Mouse (Mus musculus) hindbrain, postnatal 0 days (tissue): ENCODE measurements around the gene Tcta. TPM values are rescaled to one million over a fixed set of nuclear protein-coding genes. Genes with fewer than 3 reads are reported as not detected.
A peak's percentile ranks its signal among the peaks of the same experiment; 100 is the strongest.
"Not testable (repeated sequence)": the region's sequence is repeated elsewhere in the genome, so short reads cannot be mapped to it uniquely, and the experiment has no call there.

ENCODE experiments used
- ATAC-seq: fragments of 200-750 bp; cut with Nextera tagmentation; 2 replicates; pipeline ENCODE4 v1.8.0; 2017; ENCODE audit warnings: mild to moderate bottlenecking, moderate TSS enrichment, moderate library complexity
- DNase-seq: peaks from one replicate; pipeline ENCODE4 v3.0.0-alpha.2; 2015; ENCODE audit warnings: low spot score
- H3K27ac ChIP-seq: fragments of 300-500 bp; sonication (generic); 2 replicates; pipeline ENCODE4 v1.5.1; 2014; ENCODE audit warnings: mild to moderate bottlenecking
- H3K27me3 ChIP-seq: fragments of 300-500 bp; sonication (generic); 2 replicates; pipeline ENCODE4 v1.6.1; 2014; ENCODE audit warnings: low read length, mixed read lengths; ENCODE audit not compliant: insufficient read depth
- H3K36me3 ChIP-seq: fragments of 300-500 bp; sonication (generic); 2 replicates; pipeline ENCODE4 v1.6.1; 2014; ENCODE audit warnings: low read length, mixed read lengths; ENCODE audit not compliant: insufficient read depth
- H3K4me1 ChIP-seq: fragments of 300-500 bp; sonication (generic); 2 replicates; pipeline ENCODE4 v1.6.1; 2014; ENCODE audit warnings: antibody characterized with exemption, low read length, mixed read lengths; ENCODE audit not compliant: insufficient read depth
- H3K4me2 ChIP-seq: fragments of 300-500 bp; sonication (generic); 2 replicates; pipeline ENCODE4 v1.6.1; 2014; ENCODE audit warnings: low read depth, mild to moderate bottlenecking, low read length, moderate library complexity, mixed read lengths
- H3K4me3 ChIP-seq: fragments of 300-500 bp; sonication (generic); 2 replicates; pipeline ENCODE4 v1.5.1; 2014; ENCODE audit warnings: low read length
- H3K9ac ChIP-seq: fragments of 300-500 bp; sonication (generic); replicated peaks from 2 replicates; pipeline ENCODE4 v1.6.1; 2014; ENCODE audit warnings: mild to moderate bottlenecking, low read length, moderate library complexity, mixed read lengths
- H3K9me3 ChIP-seq: fragments of 300-500 bp; sonication (generic); 2 replicates; pipeline ENCODE4 v1.6.1; 2016; ENCODE audit warnings: low read length, mixed read lengths
- CTCF ChIP-seq: IDR thresholded peaks from 2 replicates; pipeline ENCODE4 v1.5.1; 2016; ENCODE audit warnings: antibody characterized with exemption, control low read depth, low read depth
- WGBS: fragments of 180-500 bp; shearing (Covaris S2); extraction: QIAGEN DNeasy Blood & Tissue Kit; methylation state at CpG from one replicate; pipeline ENCODE4 v1.1.7; 2014; 5-methylcytosine and 5-hydroxymethylcytosine counted together
- polyA plus RNA-seq: library from polyadenylated mRNA; unstranded; fragments of >200 nt; fragmentation: Nextera tagmentation; extraction: Ambion mirVana; gene quantifications from 2 replicates; pipeline ENCODE4 v1.2.1, GENCODE M21; 2015
- total RNA-seq: library from RNA; depleted of rRNA; stranded (reverse); fragments of >200 nt; gene quantifications from 2 replicates; pipeline ENCODE4 v1.2.3, GENCODE M21; 2014

Gene Tcta
- total and polyA plus RNA-seq, 2 experiments from 2014 or later, result 66.5 to 79.4 TPM

DNA sequence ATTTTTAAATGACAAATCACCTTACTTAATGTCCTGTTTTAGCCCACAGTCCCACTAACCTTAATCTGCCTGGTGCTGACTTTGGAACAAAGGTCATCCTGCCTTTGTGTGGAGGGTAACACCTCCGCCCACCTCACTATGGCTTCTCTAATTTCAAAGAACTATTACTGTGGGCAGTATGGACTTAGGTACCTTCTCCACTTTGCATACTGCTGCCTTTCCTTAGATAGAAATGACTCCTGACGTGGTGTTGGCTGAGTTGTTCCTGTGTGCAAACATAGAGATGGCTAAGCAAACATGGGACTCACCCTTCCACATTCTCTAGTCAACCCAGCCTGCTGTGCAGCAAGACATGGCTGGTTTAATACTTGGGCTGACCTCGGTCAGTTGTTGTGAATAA lies 4.1 kb downstream of the Tcta start:
- Histone ChIP-seq H3K4me1 (peaks cover 6% of the 10 kb centered on the region; the same call in 1 of the 2 replicates), H3K27me3 (no peaks in the 10 kb centered on the region), H3K9ac (no peak overlapping the region), H3K4me3 (no peak overlapping the region), H3K36me3 (peaks cover 11% of the 10 kb centered on the region; the same call in 1 of the 2 replicates), H3K4me2 (no peak overlapping the region), H3K27ac (no peak overlapping the region), H3K9me3 (no peaks in the 10 kb centered on the region)
- WGBS, result 86% methylated on average over 3 of the region's 3 CpGs
- DNase-seq, result no peak
- TF ChIP-seq CTCF, result no peak
- no peak for ATAC-seq

DNA sequence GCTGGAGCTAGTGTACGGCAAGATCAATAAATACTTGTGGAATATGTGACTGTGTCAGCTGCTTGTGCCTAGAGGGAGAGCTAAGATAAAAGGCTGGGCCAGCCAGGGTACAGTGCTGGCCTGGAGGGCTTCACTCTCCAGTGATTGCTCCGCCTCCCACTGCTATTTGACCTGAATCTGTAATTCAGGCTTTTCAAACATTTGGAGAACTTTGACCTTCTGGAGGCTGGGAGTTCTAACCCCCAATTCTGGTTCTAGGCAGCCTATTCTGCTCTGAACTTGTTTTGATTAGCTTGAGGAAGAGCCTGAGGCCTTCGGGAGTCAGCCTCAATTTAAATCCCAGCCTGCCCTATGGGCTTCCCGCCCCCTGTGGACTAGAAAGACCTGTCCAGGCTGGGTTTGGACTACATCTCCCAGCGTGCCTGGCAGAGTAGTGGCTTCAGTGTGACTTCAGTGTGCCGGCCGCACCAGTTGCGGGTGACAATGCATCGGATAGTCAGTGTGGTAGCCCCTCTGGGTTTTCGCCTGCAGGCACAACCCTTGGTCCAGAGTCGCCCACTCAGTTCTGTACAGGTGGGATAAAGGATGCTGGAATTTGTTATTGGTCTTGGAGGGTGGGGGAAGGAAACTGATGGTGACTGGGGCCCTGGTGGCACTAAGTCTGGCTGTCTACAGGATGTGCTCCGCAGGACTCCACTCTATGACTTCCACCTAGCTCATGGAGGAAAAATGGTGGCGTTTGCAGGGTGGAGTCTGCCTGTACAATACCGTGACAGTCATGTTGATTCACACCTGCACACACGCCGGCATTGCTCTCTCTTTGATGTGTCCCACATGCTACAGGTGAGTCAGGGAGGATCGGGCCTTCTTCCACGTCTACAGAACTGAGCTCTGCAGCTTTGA lies 9.3 kb downstream of the Tcta start, which contains the start of gene Amt:
Amt (plus strand) TSS at position 401 of the 903 bp plus-strand sequence.
- Histone ChIP-seq H3K27ac (peak within 1 kb of the TSS; percentile 71), H3K9ac (no peak within 1 kb of the TSS; the same call in 1 of the 2 replicates), H3K27me3 (no peaks in the 10 kb centered on the region), H3K4me3 (peak within 1 kb of the TSS; percentile 19), H3K36me3 (peaks cover 23% of the 10 kb centered on the region), H3K4me2 (peak within 1 kb of the TSS; percentile 51), H3K9me3 (no peaks in the 10 kb centered on the region), H3K4me1 (no peaks in the 10 kb centered on the region)
- WGBS, result 19% methylated on average over 18 of the region's 18 CpGs
- no peak for TF ChIP-seq CTCF
- ATAC-seq (peak; percentile 79), DNase-seq (peak; percentile 53)

DNA sequence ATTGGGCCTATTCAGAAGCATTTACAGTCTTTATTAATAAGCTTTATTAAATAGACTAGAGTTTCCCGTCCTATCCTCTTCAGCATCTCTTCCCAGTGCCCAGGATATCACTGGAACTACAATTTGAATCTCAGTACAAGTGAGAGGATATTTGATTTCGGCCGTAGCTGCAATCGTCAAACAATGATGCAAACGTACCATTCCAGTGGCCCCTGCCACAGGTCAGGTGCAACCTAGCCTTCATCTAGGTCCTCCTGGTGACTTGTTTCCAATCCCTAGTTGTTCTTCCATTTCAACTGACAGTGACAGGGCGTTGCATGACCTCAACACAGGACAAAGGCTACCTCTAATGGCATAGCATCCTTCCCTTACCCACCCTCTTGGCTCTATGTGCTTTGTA lies 15.2 kb downstream of the Tcta start:
- Histone ChIP-seq H3K9ac (peak overlapping the region; percentile 61), H3K36me3 (peaks cover 12% of the 10 kb centered on the region), H3K4me2 (peak overlapping the region; percentile 78), H3K4me1 (peaks cover 3% of the 10 kb centered on the region; the same call in 1 of the 2 replicates), H3K27ac (peak overlapping the region; percentile 89), H3K9me3 (no peaks in the 10 kb centered on the region), H3K4me3 (peak overlapping the region; percentile 57), H3K27me3 (no peaks in the 10 kb centered on the region)
- DNase-seq, result no peak
- peak; percentile 1; the same call in 1 of the 2 replicates for ATAC-seq
- no peak for TF ChIP-seq CTCF
- 34% methylated on average over 6 of the region's 6 CpGs for WGBS

DNA sequence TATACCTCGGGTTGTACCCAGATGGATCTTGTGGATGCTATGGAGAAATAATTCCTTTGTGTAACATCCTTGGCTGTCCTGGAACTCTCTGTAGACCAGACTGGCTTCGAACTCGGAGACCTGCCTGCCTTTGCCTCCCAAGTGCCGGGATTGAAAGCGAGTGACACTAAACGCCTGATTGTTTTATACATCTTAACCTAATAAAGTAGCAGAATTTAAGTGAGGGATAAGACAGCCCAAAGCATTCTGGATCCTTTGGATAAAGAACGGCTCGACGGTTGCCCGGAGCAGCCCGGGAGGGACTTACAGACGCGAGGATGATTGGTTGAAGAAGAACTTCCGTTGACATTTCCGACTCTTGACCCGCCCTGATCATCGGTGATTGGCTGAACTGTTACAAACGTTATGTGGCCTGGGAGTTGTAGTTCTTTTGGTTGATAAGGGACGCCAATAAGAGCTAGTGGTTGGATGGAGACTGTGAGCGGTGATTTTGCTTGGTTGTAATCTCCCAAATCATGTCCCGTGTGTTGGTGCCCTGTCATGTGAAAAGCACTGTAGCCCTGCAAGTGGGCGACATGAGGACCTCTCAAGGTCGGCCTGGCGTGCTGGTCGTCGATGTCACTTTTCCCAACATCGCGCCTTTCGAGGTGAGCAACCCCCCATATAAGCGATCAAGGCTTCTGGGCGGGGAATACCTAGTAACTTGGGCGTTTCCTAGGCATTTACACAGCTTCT lies 15.8 kb downstream of the Tcta start, which contains the start of gene Nicn1:
Nicn1 (plus strand) TSS at position 414 of the 735 bp plus-strand sequence.
- peak; percentile 98 for ATAC-seq

DNA sequence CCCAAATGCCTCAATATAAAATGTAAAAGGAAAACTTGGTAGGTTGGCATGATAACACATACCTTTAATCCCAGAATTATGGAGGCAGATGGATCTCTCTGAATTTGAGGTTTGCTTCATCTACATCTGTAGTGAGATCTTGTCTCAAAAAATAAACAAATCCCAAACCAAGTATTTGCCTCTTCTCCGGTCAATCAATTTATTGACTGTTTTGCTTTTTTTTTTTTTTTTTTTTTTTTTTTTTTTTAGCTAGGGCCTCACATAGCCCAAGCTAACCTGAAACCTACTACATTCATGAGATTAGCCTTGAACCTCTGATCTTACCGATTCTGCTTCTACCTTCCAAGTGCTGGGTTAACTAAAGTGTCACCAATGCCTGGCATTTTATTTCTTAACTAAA lies 16.6 kb downstream of the Tcta start:
- H3K9ac ChIP-seq, result no peak overlapping the region
- H3K36me3 ChIP-seq, result peaks cover 2% of the 10 kb centered on the region; the same call in 1 of the 2 replicates
- TF ChIP-seq CTCF, result no peak
- DNase-seq (no peak), ATAC-seq (no peak)
- H3K4me3 ChIP-seq, result no peak overlapping the region
- H3K27me3 ChIP-seq, result no peaks in the 10 kb centered on the region
- peaks cover 3% of the 10 kb centered on the region; the same call in 1 of the 2 replicates for H3K4me1 ChIP-seq
- no peak overlapping the region for H3K27ac ChIP-seq
- no peaks in the 10 kb centered on the region for H3K9me3 ChIP-seq
- peak overlapping the region; percentile 78; the same call in 1 of the 2 replicates for H3K4me2 ChIP-seq
- 65% methylated on average over 2 of the region's 2 CpGs for WGBS

More for the DNA sequence above, 15.8 kb downstream of the Tcta start, which contains the start of gene Nicn1:
- peak; percentile 98 for DNase-seq
- H3K27me3 ChIP-seq, result no peaks in the 10 kb centered on the region
- H3K9me3 ChIP-seq, result no peaks in the 10 kb centered on the region
- H3K4me1 ChIP-seq, result peaks cover 3% of the 10 kb centered on the region; the same call in 1 of the 2 replicates
- WGBS, result under 1% methylated on average over 32 of the region's 32 CpGs
- peak within 1 kb of the TSS; percentile 61 for H3K9ac ChIP-seq
- peaks cover 10% of the 10 kb centered on the region for H3K36me3 ChIP-seq
- peak within 1 kb of the TSS; percentile 89 for H3K27ac ChIP-seq
- H3K4me3 ChIP-seq, result peak within 1 kb of the TSS; percentile 57
- peak within 1 kb of the TSS; percentile 78 for H3K4me2 ChIP-seq
- TF ChIP-seq CTCF, result peak; percentile 17; the same call in 1 of the 2 replicates

DNA sequence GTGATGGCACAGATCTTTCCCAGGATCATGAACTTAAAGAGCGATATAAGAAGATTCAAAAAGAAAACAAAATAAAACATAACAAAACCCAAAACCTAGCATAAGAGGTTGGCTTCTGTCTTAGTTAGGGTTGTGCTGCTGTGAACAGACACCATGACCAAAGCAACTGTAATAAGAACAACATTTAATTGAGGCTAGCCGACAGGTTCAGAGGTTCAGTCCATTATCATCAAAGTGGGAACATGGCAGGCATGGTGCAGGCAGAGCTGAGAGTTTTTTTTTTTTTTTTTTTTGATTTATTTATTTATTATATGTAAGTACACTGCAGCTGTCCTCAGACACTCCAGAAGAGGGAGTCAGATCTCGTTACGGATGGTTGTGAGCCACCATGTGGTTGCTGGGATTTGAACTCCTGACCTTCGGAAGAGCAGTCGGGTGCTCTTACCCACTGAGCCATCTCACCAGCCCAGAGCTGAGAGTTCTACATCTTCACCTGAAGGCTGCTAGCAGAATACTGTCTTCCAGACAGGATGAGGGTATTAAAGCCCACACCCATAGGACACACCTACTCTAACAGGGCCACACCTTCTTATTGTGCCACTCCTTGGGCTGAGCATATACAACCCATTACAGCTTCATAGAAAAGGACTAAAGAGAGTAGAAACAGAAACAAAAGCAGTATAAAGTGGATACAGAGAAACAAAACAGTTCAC lies 18.3 kb downstream of the Tcta start:
- not testable (repeated sequence) for ATAC-seq, DNase-seq
- WGBS, result 85% methylated on average over 4 of the region's 6 CpGs

More for the DNA sequence above, 18.3 kb downstream of the Tcta start:
- H3K36me3 ChIP-seq, H3K27ac ChIP-seq, H3K4me2 ChIP-seq, H3K4me3 ChIP-seq, H3K9me3 ChIP-seq, H3K27me3 ChIP-seq, H3K9ac ChIP-seq, H3K4me1 ChIP-seq: not testable (repeated sequence)
